Mouse (Mus musculus) heart, adult 2 months (tissue): ENCODE measurements at regions not wholly inside any gene's neighbourhood (a gene's known extent, or its start where the extent isn't known, plus 50 kb on each side); places are given as distances from the start of the nearest gene placed in this dataset.

Experiments
- CTCF ChIP-seq: fragments of 200-600 bp; IDR thresholded peaks from 2 replicates; pipeline ENCODE4 v1.8.1; 2022; ENCODE audit warnings: antibody characterized with exemption, mild to moderate bottlenecking, moderate library complexity
- EP300 ChIP-seq: fragments of 200-500 bp; IDR thresholded peaks from 2 replicates; pipeline ENCODE4 v1.6.1; 2011; ENCODE audit warnings: low read depth, low read length, control low read depth; ENCODE audit not compliant: insufficient read depth
- POLR2A ChIP-seq: fragments of 200-500 bp; IDR thresholded peaks from 2 replicates; pipeline ENCODE4 v1.6.1; 2011; ENCODE audit warnings: mild to moderate bottlenecking, low read depth, low read length, control low read depth; ENCODE audit not compliant: insufficient read depth

GRCm38 (mm10) chrX:142623882-142624281 lies 57.3 kb upstream of the Tmem164 start:
- TF ChIP-seq CTCF (no peak), POLR2A (no peak), EP300 (no peak)
